Mouse (Mus musculus) forebrain, embryonic 16.5 days (tissue): ENCODE measurements at regions not wholly inside any gene's neighbourhood (a gene's known extent, or its start where the extent isn't known, plus 50 kb on each side); places are given as distances from the start of the nearest gene placed in this dataset.

Experiments used
- ATAC-seq: fragments of 200-750 bp; cut with Nextera tagmentation; 2 replicates; pipeline ENCODE4 v1.8.0; 2017; ENCODE audit warnings: mild to moderate bottlenecking, moderate library complexity
- H3K27ac ChIP-seq: fragments of 300-500 bp; sonication (generic); 2 replicates; pipeline ENCODE4 v1.5.1; 2014; ENCODE audit warnings: low read length, control low read depth
- H3K27me3 ChIP-seq: fragments of 300-500 bp; sonication (generic); replicated peaks from 2 replicates; pipeline ENCODE4 v1.6.1; 2014; ENCODE audit warnings: low read length; ENCODE audit not compliant: control insufficient read depth, insufficient read depth
- H3K36me3 ChIP-seq: fragments of 300-500 bp; sonication (generic); 2 replicates; pipeline ENCODE4 v1.6.1; 2014; ENCODE audit not compliant: control insufficient read depth, insufficient read depth
- H3K4me1 ChIP-seq: fragments of 300-500 bp; sonication (generic); replicated peaks from 2 replicates; pipeline ENCODE4 v1.6.1; 2014; ENCODE audit warnings: low read length; ENCODE audit not compliant: control insufficient read depth, insufficient read depth
- H3K4me2 ChIP-seq: fragments of 300-500 bp; sonication (generic); 2 replicates; pipeline ENCODE4 v1.6.1; 2014; ENCODE audit warnings: mild to moderate bottlenecking, low read length, control low read depth
- H3K4me3 ChIP-seq: fragments of 300-500 bp; sonication (generic); replicated peaks from 2 replicates; pipeline ENCODE4 v1.5.1; 2014; ENCODE audit warnings: mild to moderate bottlenecking, low read length, control low read depth
- H3K9ac ChIP-seq: fragments of 300-500 bp; sonication (generic); replicated peaks from 2 replicates; pipeline ENCODE4 v1.6.1; 2014; ENCODE audit warnings: low read depth, low read length, control low read depth
- H3K9me3 ChIP-seq: fragments of 300-500 bp; sonication (generic); 2 replicates; pipeline ENCODE4 v1.6.1; 2016; ENCODE audit warnings: low read length; ENCODE audit not compliant: control insufficient read depth
- WGBS: fragments of 180-500 bp; shearing (Covaris S2); extraction: QIAGEN DNeasy Blood & Tissue Kit; methylation state at CpG from one replicate; pipeline ENCODE4 v1.1.7; 2014; 5-methylcytosine and 5-hydroxymethylcytosine counted together

DNA sequence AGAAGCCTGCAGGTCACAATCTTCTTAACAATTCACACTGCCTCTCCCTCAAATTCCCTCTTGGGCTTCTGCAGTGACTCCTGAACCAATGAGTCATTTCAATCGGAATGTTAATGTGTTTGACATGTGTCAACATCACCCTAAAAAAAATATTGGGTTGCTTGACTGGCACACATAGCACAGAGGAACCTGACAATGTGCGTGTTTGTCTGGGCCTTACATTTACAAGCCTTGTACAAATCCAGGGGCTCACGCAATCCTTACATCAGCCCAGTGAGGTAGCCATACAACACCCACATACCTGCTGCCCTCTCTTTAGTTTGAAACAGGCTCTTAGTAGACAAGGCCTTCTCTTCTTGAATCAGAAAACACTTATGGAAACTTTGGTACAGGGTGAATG is 153.8 kb upstream of the Maf start:
- 92% methylated on average over 3 of the region's 3 CpGs for WGBS
- H3K27ac ChIP-seq = no peak overlapping the region
- H3K27me3 ChIP-seq = no peaks in the 10 kb centered on the region
- no peak overlapping the region for H3K4me3 ChIP-seq
- ATAC-seq = no peak
- H3K9me3 ChIP-seq = no peaks in the 10 kb centered on the region
- H3K9ac ChIP-seq = no peak overlapping the region
- H3K4me2 ChIP-seq = no peak overlapping the region
- H3K36me3 ChIP-seq = no peaks in the 10 kb centered on the region
- no peaks in the 10 kb centered on the region for H3K4me1 ChIP-seq

DNA sequence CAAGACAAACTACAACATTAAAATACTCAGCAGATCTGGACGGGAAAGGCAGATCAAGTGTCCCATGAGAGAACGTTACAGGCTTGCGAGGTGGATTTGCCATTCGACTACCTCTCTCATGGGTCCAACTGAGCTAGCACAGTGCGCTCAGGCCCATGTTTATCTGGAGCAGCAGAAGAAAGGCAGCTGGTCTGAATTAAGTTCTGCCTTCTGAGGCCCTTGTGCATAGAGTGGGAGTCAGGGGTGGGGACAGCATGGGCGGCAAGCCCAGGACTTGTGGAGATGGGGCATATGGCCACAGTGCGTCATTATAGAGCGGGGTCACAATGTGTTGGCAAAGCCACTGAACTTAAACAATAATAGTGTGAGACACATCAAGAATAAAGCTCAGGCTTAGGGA is 151.8 kb upstream of the Maf start:
- Histone ChIP-seq H3K4me2 (no peak overlapping the region), H3K27me3 (no peaks in the 10 kb centered on the region), H3K9ac (no peak overlapping the region), H3K9me3 (no peaks in the 10 kb centered on the region), H3K4me1 (no peaks in the 10 kb centered on the region), H3K27ac (no peak overlapping the region), H3K36me3 (no peaks in the 10 kb centered on the region), H3K4me3 (no peak overlapping the region)
- no peak for ATAC-seq
- 91% methylated on average over 8 of the region's 8 CpGs for WGBS

DNA sequence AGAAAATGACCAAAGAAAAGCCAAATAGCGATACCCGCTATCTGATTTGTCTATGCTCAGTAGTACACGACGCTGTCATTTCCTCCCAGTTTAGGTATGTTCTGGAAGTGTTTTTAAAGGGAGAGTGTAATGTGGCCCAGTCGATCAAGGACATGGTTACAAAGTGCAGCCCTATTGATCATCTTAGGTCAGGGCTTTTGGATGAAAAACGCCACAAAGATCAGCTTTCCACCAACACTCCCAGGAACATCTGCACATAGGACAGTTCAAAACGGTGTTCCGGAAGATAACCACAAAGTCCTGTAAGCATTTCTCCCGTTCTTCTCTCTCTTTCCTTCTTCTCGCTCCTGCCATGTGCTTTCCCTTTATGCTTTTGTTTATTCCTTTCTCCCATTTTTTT is 149.2 kb upstream of the Maf start:
- Histone ChIP-seq H3K36me3 (no peaks in the 10 kb centered on the region), H3K4me3 (no peak overlapping the region), H3K4me1 (no peaks in the 10 kb centered on the region), H3K4me2 (no peak overlapping the region), H3K9ac (no peak overlapping the region), H3K27me3 (no peaks in the 10 kb centered on the region), H3K27ac (no peak overlapping the region), H3K9me3 (no peaks in the 10 kb centered on the region)
- no peak for ATAC-seq
- WGBS = 89% methylated on average over 10 of the region's 10 CpGs

DNA sequence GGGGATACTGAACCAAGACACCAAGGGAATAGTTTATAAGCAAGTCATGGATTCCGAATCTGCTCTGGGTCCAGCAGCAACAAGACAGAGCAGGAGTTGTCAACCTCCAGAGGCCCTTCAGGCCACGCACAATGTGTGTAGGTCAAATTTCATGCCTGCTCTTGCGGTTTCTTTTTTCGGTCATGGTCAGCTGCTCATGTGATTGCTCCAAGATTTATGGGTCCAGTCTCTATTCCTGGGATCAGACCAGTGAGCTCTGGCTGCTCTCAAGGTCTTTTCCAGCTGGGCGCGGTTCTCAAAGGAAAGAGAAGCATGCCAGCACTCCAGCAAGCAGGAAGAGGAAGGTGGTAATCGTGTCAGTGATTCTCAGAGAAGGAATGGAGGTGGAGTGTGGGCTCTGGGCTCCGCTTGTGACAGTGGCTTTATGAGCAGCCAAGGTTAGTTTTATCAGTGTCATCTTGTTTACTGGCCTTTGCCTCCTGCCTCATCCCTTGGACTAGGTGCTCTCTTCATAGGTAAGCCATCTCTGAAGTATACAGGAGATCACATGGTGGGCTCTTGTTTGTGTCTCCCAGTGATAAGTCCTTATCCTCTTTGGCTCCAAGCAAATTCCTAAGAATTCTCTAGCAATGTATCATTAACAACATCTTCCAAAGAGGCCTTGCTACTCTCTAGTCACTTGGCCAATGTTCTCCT is 148.5 kb upstream of the Maf start:
- no peaks in the 10 kb centered on the region for H3K36me3 ChIP-seq
- H3K4me2 ChIP-seq = no peak overlapping the region
- no peaks in the 10 kb centered on the region for H3K27me3 ChIP-seq
- no peak overlapping the region for H3K9ac ChIP-seq
- H3K9me3 ChIP-seq = no peaks in the 10 kb centered on the region
- H3K4me3 ChIP-seq = no peak overlapping the region
- H3K4me1 ChIP-seq = no peaks in the 10 kb centered on the region
- H3K27ac ChIP-seq = no peak overlapping the region
- 93% methylated on average over 8 of the region's 8 CpGs for WGBS
- no peak for ATAC-seq

DNA sequence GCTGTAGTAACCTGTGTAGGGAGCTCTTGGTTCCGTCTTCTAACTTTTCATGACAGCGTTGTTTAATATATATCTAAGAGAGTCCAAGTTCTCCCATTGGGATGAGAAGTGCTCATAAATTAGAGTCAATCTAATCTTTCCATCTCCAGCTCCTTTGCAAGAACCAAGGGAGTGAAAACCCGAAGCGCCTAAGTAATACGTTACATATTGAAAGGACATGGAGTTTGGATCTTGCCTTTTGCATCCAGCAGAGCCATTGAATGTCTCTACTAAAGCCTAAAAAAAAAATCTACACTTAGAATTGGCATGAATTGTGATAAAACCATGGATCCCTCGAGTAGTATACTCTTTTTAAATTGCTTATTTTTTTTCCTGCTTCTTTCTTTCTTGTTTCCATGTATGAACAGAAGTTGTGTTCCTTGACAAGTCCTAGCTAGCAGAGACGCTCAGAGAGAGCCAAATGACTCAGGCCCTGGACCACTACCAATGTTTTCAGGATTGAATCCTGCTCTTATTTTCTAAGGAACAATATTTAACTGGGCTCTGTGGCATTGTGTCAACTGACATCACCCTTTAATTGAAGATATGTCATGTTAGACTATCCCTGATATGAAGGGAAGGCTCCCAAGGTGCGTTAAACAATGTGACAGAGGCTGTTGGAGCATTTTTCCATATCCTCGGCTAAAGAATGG is 146.8 kb upstream of the Maf start:
- H3K4me3 ChIP-seq = no peak overlapping the region
- H3K9me3 ChIP-seq = no peaks in the 10 kb centered on the region
- H3K27me3 ChIP-seq = no peaks in the 10 kb centered on the region
- H3K9ac ChIP-seq = no peak overlapping the region
- WGBS = 85% methylated on average over 9 of the region's 9 CpGs
- no peaks in the 10 kb centered on the region for H3K36me3 ChIP-seq
- no peak overlapping the region for H3K4me2 ChIP-seq
- H3K27ac ChIP-seq = no peak overlapping the region
- ATAC-seq = no peak
- no peaks in the 10 kb centered on the region for H3K4me1 ChIP-seq

DNA sequence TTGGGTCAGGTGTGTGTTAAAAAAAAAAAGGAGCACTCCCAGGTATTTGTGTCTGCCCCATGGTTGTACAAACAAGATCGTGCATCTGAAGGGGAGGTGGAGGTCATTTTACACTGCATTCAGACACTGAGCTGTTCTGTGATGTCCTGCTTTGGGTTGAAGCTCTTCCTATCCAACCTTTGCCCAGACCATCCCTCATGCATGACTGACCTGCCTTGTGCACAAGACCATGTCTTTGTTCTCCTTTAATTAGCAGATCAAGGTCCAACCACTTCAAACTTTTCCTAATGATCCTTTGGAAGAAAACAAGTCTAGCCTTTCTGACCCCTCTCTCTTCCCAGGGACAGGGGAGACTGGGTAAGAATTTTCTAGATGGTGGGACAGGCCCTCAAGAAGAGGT is 143.0 kb upstream of the Maf start:
- H3K4me1 ChIP-seq = no peaks in the 10 kb centered on the region
- no peak overlapping the region for H3K27ac ChIP-seq
- H3K9me3 ChIP-seq = no peaks in the 10 kb centered on the region
- no peak overlapping the region for H3K4me3 ChIP-seq
- H3K36me3 ChIP-seq = no peaks in the 10 kb centered on the region
- H3K27me3 ChIP-seq = no peaks in the 10 kb centered on the region
- H3K4me2 ChIP-seq = no peak overlapping the region
- ATAC-seq = no peak
- 52% methylated on average over 1 of the region's 1 CpGs for WGBS
- no peak overlapping the region for H3K9ac ChIP-seq

DNA sequence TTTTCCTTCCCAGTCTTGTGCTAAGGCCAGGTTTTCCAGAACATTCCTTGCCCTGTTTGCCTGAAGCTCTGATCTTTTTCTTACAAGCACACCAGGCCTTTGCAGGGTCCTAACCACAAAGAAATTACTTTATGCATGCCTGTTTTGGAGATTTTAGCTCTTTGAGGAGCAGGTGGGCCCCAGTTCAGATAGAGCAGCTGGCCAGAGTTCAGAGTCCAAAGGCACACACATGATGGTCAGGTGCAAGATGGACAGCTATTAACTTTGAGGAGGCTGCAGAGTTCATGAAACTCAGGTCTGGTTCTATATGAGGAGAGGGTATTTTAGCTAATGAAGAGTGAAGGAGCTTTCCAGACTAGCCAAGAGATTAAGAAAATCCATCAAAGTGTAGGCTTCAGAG is 125.8 kb upstream of the Maf start:
- Histone ChIP-seq H3K4me1 (no peaks in the 10 kb centered on the region), H3K4me2 (no peak overlapping the region), H3K27me3 (no peaks in the 10 kb centered on the region), H3K9ac (no peak overlapping the region), H3K36me3 (no peaks in the 10 kb centered on the region), H3K4me3 (no peak overlapping the region), H3K9me3 (no peaks in the 10 kb centered on the region), H3K27ac (no peak overlapping the region)
- no peak for ATAC-seq

DNA sequence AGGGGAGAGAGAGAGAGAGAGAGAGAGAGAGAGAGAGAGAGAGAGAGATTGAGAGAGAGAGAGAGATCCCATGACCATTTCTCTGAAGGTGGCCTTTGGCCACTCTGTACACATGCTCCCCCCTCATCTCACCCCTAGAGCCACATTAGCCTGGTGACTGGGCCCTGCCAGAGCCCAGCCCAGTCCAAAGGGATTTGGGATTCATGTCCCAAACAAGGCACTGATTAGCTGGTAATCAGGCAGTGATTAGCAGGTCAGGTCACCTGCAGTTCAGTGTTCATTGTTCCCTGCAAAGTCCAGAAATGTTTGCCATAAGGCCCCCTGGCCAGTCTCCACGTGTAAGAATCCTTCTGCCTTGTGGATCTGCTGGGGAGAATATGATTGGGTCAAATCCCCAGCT is 124.1 kb upstream of the Maf start:
- 0% methylated on average over 1 of the region's 1 CpGs for WGBS
- Histone ChIP-seq H3K27me3 (no peaks in the 10 kb centered on the region), H3K27ac (no peak overlapping the region), H3K4me1 (no peaks in the 10 kb centered on the region), H3K36me3 (no peaks in the 10 kb centered on the region), H3K4me2 (no peak overlapping the region), H3K4me3 (no peak overlapping the region), H3K9me3 (no peaks in the 10 kb centered on the region), H3K9ac (no peak overlapping the region)
- no peak for ATAC-seq

DNA sequence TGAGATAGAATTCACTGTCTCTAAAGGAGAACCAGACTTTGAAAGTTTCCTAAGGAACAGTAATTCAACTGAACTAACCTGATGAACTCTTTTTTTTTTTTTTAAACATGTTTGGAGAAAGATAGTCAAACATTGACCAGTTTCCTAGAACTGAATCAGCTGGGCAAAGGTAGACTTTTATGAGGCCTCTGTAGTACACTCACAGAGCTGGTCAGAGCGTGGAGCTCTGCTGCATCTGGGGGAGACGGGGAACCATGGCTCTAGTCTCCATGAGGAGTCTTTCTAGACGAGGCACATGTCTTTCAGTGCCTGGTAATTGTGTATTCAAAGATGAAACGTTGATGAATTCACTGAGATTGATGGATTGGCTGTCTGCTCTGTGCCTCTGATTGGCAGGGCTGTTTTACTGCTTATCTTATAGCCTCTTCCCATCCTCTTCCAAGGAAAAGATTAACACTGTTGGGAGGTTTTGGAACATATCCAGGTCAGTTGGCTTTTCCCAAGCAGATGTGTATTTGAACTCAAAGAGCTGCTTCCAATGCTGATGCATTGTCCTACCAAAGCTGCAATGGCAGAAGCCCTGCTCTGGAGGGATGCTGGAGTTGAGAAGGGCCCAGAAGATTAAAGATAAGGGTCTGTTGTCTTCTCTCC is 122.5 kb upstream of the Maf start:
- no peaks in the 10 kb centered on the region for H3K27me3 ChIP-seq
- ATAC-seq = no peak
- H3K4me3 ChIP-seq = no peak overlapping the region
- H3K9ac ChIP-seq = no peak overlapping the region
- H3K36me3 ChIP-seq = no peaks in the 10 kb centered on the region
- H3K27ac ChIP-seq = no peak overlapping the region
- no peaks in the 10 kb centered on the region for H3K4me1 ChIP-seq
- H3K9me3 ChIP-seq = no peaks in the 10 kb centered on the region
- WGBS = 69% methylated on average over 4 of the region's 4 CpGs
- H3K4me2 ChIP-seq = no peak overlapping the region
